Mouse (Mus musculus) myocyte (in vitro differentiated cells): ENCODE measurements around the gene Tmem206.

ENCODE experiments used
- MAX ChIP-seq: IDR thresholded peaks from one replicate; pipeline ENCODE4 v1.6.1; 2011; ENCODE audit warnings: low read depth, mild to moderate bottlenecking, control low read depth
- MYOG ChIP-seq, 3 experiments: IDR thresholded peaks; one replicate each; pipeline ENCODE4 v1.6.1; 2011; ENCODE audit warnings: control low read depth in 2 of 3, low read depth in 2 of 3, mild to moderate bottlenecking in 2 of 3; ENCODE audit not compliant: insufficient read length in 2 of 3, control insufficient read depth in 1 of 3, insufficient read depth in 1 of 3
- POLR2A ChIP-seq: IDR thresholded peaks from one replicate; pipeline ENCODE4 v1.6.1; 2011; ENCODE audit warnings: low read depth, mild to moderate bottlenecking, control low read depth, moderate library complexity; ENCODE audit not compliant: insufficient read length
- POLR2AphosphoS2 ChIP-seq: IDR thresholded peaks from one replicate; pipeline ENCODE4 v1.6.1; 2011; ENCODE audit warnings: low read depth, control low read depth; ENCODE audit not compliant: insufficient read length
- SRF ChIP-seq: IDR thresholded peaks from one replicate; pipeline ENCODE4 v1.6.1; 2011; ENCODE audit warnings: low read depth; ENCODE audit not compliant: control insufficient read depth, insufficient read length
- TCF12 ChIP-seq: IDR thresholded peaks from one replicate; pipeline ENCODE4 v1.6.1; 2011; ENCODE audit warnings: mild to moderate bottlenecking, control low read depth; ENCODE audit not compliant: poor library complexity, insufficient read depth, severe bottlenecking
- USF1 ChIP-seq: IDR thresholded peaks from one replicate; pipeline ENCODE4 v1.6.1; 2011; ENCODE audit warnings: low read depth, mild to moderate bottlenecking, control low read depth, moderate library complexity

DNA sequence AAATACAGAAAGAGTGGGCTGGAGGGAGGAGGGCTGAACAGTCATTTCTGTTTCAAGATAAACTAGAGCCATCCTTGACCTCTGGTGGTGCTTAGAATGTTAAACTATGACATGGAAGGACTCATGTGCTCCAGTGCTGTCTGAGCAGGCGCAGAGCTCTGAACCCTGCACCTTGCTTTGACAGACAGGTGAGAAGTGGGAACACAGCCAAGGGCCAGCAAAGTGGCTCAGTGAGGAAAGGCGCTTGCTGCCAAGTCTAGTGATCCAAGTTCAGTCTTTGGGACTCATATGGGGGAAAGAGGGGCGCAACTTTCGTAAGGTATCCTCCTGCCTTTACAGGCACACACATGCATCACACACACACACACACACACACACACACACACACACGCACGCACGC is 49.5 kb upstream of the Tmem206 start:
- TF ChIP-seq MYOG (IDR thresholded peaks at IDR 0.05; ENCODE audit: control insufficient read depth in 1 of 3, insufficient read depth in 1 of 3, insufficient read length in 2 of 3, low read depth in 2 of 3) (no peak), POLR2A (no peak), SRF (no peak), TCF12 (no peak), POLR2AphosphoS2 (no peak), USF1 (no peak), MAX (no peak)
